Mouse (Mus musculus) adrenal gland, postnatal 0 days (tissue): Measurements from ENCODE around the gene Gm7247. TPM values are rescaled to one million over a fixed set of nuclear protein-coding genes. Genes with fewer than 3 reads are reported as not detected.

Experiments
- polyA plus RNA-seq: library from polyadenylated mRNA; unstranded; fragments of >200 nt; fragmentation: Nextera tagmentation; extraction: Ambion mirVana; gene quantifications from 2 replicates; pipeline ENCODE4 v1.2.1, GENCODE M21; 2015

The Gm7247 gene
- not detected in 2 replicates for polyA plus RNA-seq

DNA sequence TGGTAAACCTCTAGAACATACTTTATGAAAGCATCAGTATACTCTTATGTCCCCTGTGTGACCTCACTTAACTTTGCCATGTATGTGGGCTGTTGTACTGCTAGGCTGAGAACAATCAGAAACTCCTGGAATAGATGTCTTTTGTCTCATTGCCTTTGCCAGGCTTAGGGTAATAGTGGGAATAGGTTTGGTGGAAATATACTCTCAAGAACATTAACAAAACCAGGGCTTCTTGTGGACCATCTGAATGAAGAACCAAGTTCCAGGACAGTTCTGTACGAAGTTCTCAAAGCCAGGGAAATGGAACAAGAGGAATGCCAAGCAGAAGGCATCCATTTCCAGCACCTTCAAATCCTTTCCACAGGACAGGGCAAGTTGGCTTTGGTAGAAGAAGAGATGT lies at the start of gene Gm7247:
Gene Gm7247 (plus strand): TSS at position 301 of the 400 bp plus-strand sequence.

DNA sequence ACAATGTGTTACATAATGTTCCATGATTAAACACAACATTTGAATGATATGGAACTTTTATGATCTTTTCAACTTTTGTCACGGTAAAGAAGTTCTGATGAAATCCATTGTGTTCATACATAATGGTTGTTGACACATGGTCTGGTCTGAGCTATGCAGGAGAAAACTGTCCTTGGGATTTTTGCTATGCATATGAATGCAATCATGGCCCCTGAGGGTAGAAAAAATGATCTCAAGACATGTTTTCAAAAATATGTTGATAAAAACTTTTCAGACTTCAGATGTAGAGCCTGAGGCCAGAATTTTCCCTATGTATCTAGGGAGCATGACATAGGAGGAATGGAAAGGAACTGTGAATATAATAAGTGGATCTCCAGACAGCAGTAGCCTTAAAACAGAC lies 49.0 kb downstream of the Gm7247 start, which contains the start of gene Vmn2r88:
Gene Vmn2r88 (plus strand): TSS at position 301 of the 400 bp plus-strand sequence.

DNA sequence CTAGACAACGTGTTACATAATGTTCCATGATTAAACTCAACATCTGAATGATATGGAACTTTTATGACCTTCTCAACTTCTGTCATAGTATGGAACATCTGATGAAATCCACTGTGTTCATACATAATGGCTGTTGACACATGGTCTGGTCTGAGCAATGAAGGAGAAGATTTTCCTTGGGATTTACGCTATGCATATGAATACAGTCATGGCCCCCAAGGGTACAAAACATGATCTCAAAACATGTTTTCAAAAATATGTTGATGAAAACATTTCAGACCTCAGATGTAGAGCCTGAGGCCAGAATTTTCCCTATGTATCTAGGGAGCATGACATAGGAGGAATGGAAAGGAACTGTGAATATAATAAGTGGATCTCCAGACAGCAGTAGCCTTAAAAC lies 90.0 kb downstream of the Gm7247 start, which contains the start of gene Vmn2r89:
Gene Vmn2r89 (plus strand): TSS at position 301 of the 400 bp plus-strand sequence.

DNA sequence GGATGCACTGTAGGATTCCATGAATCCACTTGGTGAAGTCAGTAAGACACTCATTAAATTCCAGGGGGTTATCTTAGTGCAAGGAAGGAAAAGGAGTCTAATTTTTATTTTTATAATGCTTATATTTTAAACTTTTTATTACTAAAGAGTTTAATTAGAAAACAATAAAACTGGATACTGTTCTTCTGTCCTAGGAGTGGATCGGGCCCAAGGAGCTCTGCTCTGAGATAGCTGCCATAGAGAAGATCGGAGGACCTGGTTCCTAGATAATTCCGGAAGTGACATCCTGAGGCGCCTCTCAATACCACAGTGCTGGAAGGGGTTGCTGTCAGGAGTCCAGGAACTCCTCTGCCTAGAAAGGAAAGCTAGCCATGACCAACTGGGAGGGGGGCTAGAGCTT lies 190.9 kb downstream of the Gm7247 start, which contains the start of gene Gm5622:
Gene Gm5622 (plus strand): TSS at position 301 of the 400 bp plus-strand sequence.

DNA sequence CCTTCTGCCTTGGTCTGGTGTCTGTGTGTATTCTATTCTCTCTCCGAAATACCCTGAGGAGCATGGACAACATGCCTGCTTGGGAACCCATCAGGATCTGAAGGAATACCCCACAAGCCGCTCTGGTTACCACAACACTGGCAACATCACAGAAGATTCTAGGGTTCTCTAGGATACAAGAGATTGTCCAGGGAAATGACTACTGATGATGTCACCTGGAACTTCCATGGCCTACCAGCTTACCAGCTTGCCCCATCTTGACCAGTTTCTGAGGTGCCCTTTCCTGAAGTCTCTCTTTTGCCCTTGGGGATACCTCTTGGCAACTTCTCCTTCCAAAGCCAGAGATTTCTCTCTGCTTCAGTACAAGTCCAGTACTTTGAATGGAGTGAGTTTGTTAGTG lies 212.4 kb downstream of the Gm7247 start, which contains the start of gene Gm17175:
Gene Gm17175 (minus strand): TSS at position 101 of the 400 bp plus-strand sequence.

DNA sequence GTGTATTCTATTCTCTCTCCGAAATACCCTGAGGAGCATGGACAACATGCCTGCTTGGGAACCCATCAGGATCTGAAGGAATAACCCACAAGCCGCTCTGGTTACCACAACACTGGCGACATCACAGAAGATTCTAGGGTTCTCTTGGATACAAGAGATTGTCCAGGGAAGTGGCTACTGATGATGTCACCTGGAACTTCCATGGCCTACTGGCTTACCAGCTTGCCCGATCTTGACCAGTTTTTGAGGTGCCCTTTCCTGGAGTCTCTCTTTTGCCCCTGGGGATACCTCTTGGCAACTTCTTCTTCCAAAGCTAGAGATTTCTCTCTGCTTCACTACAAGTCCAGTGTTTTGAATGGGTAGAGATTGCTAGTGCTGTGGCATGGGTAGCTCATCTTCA lies 230.5 kb downstream of the Gm7247 start, which contains the start of gene Gm17174:
Gene Gm17174 (minus strand): TSS at position 101 of the 400 bp plus-strand sequence.

DNA sequence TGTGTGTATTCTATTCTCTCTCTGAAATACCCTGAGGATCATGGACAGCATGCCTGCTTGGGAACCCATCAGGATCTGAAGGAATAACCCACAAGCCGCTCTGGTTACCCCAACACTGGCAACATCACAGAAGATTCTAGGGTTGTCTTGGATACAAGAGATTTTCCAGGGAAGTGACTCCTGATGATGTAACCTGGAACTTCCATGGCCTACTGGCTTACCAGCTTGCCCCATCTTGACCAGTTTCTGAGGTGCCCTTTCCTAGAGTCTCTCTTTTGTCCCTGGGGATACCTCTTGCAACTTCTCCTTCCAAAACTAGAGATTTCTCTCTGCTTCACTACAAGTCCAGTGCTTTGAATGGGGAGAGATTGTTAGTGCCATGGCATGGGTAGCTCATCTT lies 249.7 kb downstream of the Gm7247 start, which contains the start of gene Gm17078:
Gene Gm17078 (minus strand): TSS at position 101 of the 400 bp plus-strand sequence.

Other genes starting within 250 kb of the Gm7247 start
- 0.08 TPM in 1 of 2 replicates, not detected in the other for gene Eddm3b, start 247.3 kb upstream of the Gm7247 start, polyA plus RNA-seq
- 0.99 and 1.6 TPM in 2 replicates for gene Rnase6, start 237.8 kb upstream of the Gm7247 start, polyA plus RNA-seq
- gene Rnase1, start 215.0 kb upstream of the Gm7247 start, polyA plus RNA-seq: 2.3 and 3.7 TPM in 2 replicates
- not detected in 2 replicates for gene Rnase2b, start 199.5 kb upstream of the Gm7247 start, polyA plus RNA-seq
- not detected in 2 replicates for gene Ang2, start 162.6 kb upstream of the Gm7247 start, polyA plus RNA-seq
- not detected in 2 replicates for gene Ear14, start 158.4 kb upstream of the Gm7247 start, polyA plus RNA-seq
- gene Rnase2a, start 105.6 kb upstream of the Gm7247 start, polyA plus RNA-seq: not detected in 2 replicates
- not detected in 2 replicates for gene Vmn2r88, start 49.1 kb downstream of the Gm7247 start, polyA plus RNA-seq
- gene Vmn2r89, start 90.1 kb downstream of the Gm7247 start, polyA plus RNA-seq: 0.06 TPM in 1 of 2 replicates, not detected in the other
- not detected in 2 replicates for gene Gm5622, start 191.0 kb downstream of the Gm7247 start, polyA plus RNA-seq
- gene Gm17175, start 212.3 kb downstream of the Gm7247 start, polyA plus RNA-seq: not detected in 2 replicates
- not detected in 2 replicates for gene Gm17174, start 230.4 kb downstream of the Gm7247 start, polyA plus RNA-seq
- not detected in 2 replicates for gene Gm17078, start 249.6 kb downstream of the Gm7247 start, polyA plus RNA-seq